Mouse (Mus musculus) bone marrow, adult 2 months (tissue): ENCODE data around the gene Lrch3.

Source experiments
- CTCF ChIP-seq: fragments of 200-500 bp; IDR thresholded peaks from 2 replicates; pipeline ENCODE4 v1.5.1; 2011; ENCODE audit warnings: low read length, control low read depth; ENCODE audit not compliant: control insufficient read depth, insufficient read depth
- POLR2A ChIP-seq: fragments of 200-500 bp; IDR thresholded peaks from 2 replicates; pipeline ENCODE4 v1.6.1; 2011; ENCODE audit warnings: low read depth, mild to moderate bottlenecking, control low read depth, low read length, borderline replicate concordance; ENCODE audit not compliant: control insufficient read depth

DNA sequence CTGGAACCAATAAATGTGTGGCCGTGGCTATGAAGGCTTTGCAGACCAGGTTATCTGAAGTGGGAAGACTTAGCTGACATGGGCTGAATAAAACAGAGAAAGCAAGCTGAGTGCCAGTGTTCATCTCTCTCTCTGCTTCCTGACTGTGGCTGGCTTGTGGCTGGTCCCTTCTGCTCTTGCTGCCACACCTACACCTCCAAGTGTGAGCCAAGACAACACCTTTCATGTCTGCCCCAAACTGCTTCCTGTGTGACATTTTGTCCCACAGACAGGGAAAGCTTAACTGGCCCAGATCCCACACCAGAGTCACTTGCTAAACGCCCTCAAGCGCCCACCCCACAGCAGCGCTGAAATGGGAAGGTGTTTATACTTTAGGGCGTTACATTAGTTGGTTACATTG lies 139.2 kb downstream of the Lrch3 start:
- no peak for TF ChIP-seq CTCF
- no peak for TF ChIP-seq POLR2A
